Mouse (Mus musculus): Measurements from ENCODE around the gene Thoc6. TPM values are rescaled to one million over a fixed set of nuclear protein-coding genes. Genes with fewer than 3 reads are reported as not detected.

Gene Thoc6
- total RNA-seq (2021): 1 to 10 TPM; 6.3 to 8.8 TPM
- long read RNA-seq, experiment 1, partial matches to known transcripts: 0 of 5 reads
- long read RNA-seq, experiment 1, other reads (novel, unspliced or antisense): 0 of 5 reads
- long read RNA-seq, experiment 2, transcript Thoc6-201 (13 exons, 1,504 nt): major isoform, 5 of 11 reads
- long read RNA-seq, experiment 2, partial matches to known transcripts: 0 of 11 reads
- long read RNA-seq, experiment 2, other reads (novel, unspliced or antisense): 1 of 11 reads

DNA sequence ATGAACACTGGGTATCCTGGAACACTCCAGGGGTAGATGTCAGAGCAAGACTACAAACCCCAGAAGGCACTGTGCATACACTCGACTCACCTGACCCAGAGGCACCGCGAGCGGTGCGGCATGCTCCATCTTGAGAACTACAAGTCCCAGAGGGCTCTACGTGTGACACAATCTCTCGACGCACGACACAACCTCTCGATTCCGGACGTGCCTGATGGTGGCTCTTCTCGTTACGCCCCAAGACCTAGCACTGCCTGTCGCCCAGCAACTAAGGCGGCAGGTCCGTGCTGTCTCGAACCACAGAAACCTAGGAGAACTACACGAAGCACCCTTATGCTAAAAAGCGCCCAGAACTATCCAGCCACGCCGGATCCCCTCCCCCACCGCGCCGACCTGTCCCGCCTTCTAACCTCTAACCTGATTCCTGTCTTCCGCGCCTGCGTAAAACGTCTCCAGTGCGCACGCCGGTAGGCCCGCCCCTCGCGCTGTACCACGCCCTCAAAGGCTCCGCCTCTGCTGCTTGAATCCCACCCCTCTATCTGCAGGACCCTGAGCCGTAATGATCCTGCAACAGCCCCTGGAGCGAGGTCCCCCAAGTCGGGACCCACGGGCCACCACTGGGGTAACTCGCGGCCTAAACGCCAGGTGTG is at the start of gene Thoc6, which contains the start of gene Hcfc1r1:
TSS of gene Thoc6 (minus strand) at position 459 of the 650 bp plus-strand sequence.
TSS of gene Hcfc1r1 (plus strand) at position 173 of the 650 bp plus-strand sequence.
- no peak for TF ChIP-seq CTCF (IDR thresholded peaks at IDR 0.05)
- intact Hi-C loops (cut with DNase I): loop anchor here (5.0 kb wide), 1 partner anchor 121 kb away; no protein-coding TSS in a partner anchor
- peak within 1 kb of the TSS; percentile 93 for H3K27ac ChIP-seq
- H3K4me3 ChIP-seq: peak within 1 kb of the TSS; percentile 78
- peak; percentile 94 for DNase-seq

DNA sequence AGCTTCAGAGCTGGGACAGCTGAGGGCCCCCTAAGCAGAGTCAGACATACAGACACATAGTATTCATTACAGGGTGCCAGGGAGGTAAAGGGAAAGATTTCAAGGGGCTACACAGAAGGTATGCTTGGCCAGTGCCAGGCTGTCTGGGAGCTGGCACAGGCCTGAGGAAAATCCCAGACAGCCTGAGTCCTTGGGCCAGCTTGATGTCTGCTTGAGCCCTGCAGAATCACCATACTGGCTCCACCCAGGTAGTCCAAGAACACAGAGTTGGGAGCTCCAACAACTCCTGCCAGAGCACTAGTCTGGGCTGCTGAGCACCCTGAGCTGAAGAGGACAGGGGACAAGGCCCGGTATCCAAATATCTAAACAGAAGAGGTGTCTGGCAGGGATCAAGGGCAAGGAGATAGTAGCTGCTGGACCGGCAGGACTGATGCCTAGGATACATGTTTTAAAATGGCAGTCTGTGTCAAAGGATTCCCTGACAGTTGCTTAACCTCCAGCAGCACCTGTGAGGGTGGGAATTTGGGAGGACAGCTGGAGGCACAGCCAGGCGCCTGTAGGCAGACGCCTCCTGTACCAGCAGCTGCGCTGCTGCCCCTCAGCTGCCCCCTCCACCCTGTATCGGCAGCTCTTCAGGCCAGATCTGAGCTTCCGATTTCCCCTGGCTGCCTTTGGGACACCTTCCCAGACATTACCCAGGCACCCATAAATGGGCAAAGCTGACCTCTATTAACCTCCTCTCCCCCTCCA is 48.9 kb upstream of the Thoc6 start, which contains the start of gene 1520401A03Rik:
TSS of gene 1520401A03Rik (minus strand) at position 408 of the 750 bp plus-strand sequence.
- DNase-seq: no peak
- no peak within 1 kb of the TSS for H3K27ac ChIP-seq
- TF ChIP-seq CTCF (IDR thresholded peaks at IDR 0.05): no peak
- no peak within 1 kb of the TSS for H3K4me3 ChIP-seq
- intact Hi-C loops (cut with DNase I): loop anchor here (10.0 kb wide), 1 partner anchor 528 kb away; the partner anchor contains the start of gene Zfp40

GRCm38 (mm10) chr17:23721886-23722285 is 48.2 kb upstream of the Thoc6 start:
- no peak for DNase-seq
- Histone ChIP-seq H3K27ac (no peak overlapping the region), H3K4me3 (no peak overlapping the region)
- intact Hi-C loops (cut with DNase I): loop anchor here (10.0 kb wide), 1 partner anchor 527 kb away; the partner anchor contains the start of gene Zfp40
- no peak for TF ChIP-seq CTCF (IDR thresholded peaks at IDR 0.05)

DNA sequence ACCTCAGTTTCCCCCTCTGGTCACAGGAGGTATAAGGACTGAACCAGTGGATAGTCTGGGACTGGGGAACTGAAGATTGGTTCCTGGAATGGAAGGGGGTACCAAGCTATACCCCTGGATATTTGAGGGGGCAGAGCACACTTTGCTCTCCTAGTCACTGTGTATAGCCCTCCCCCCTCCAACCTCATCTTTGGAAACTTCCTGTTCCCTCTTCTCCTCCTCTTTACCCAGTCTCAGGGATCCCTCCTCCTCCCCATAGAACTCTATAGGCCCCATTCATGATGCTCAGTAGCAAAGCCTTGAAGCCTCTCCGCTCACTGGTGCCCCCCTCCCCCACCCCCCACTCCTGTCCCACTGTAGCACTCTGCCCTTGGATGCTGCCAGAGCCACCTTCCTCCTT is 45.8 kb upstream of the Thoc6 start:
- intact Hi-C loops (cut with DNase I): no loop called here
- Histone ChIP-seq H3K4me3 (no peak overlapping the region), H3K27ac (no peak overlapping the region)
- no peak for DNase-seq
- TF ChIP-seq CTCF (IDR thresholded peaks at IDR 0.05): no peak

DNA sequence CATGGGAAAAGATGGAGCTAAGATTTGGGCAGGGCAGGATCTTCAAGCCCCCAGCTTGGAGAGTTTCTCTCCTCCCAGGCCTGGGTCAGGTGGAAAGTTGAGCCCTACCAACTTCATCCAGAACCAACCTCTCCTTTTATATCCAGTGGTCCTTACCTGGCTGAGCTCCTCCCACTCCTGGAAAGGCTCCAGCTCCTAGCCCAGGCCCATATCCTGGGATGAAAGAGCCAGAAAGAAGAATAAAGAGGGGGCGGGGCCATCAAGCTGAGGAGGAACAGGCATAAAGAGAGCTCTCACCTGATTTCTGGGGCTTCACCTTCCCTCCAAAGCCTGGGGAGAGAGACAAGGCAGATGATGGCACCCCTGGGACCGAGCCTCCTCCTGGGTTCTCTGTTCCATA is 43.3 kb upstream of the Thoc6 start:
- no peak overlapping the region for H3K4me3 ChIP-seq
- no peak for TF ChIP-seq CTCF (IDR thresholded peaks at IDR 0.05)
- intact Hi-C loops (cut with DNase I): no loop called here
- no peak for DNase-seq
- no peak overlapping the region for H3K27ac ChIP-seq

- Histone ChIP-seq H3K27ac (no peak overlapping the region), H3K4me3 (no peak overlapping the region)
- DNase-seq: peak; percentile 83
- TF ChIP-seq CTCF (IDR thresholded peaks at IDR 0.05): peak; percentile 96
- intact Hi-C loops (cut with DNase I): loop anchor here (2.0 kb wide), 1 partner anchor 45 kb away; the partner anchor contains the start of gene Bicdl2
Measured at GRCm38 (mm10) chr17:23706212-23706611, 32.5 kb upstream of the Thoc6 start.

- Histone ChIP-seq H3K27ac (no peak overlapping the region), H3K4me3 (no peak overlapping the region)
- DNase-seq: no peak
- TF ChIP-seq CTCF (IDR thresholded peaks at IDR 0.05): no peak
- intact Hi-C loops (cut with DNase I): loop anchor here (2.0 kb wide), 1 partner anchor 45 kb away; the partner anchor contains the start of gene Bicdl2
Measured at GRCm38 (mm10) chr17:23705525-23706104, 31.9 kb upstream of the Thoc6 start.

DNA sequence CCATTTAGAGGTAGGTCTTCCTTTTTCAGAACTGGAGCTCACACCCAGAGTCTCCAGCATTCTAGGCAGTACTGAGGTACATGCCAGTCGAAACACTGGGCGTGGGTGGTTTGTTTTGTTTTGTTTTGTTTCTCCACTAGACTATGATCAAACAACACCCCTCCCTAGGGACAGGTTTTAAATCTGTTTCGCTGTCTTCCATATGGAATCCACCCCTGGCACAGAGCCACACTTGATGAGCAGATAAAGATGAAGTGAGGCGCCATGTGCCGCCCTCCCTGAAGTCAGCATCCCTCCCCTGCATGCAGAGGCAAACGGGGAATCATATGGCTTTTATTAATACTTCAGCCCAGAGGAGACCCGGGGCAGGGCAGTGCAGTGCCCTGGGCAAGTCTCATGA is 31.1 kb upstream of the Thoc6 start:
- no peak for TF ChIP-seq CTCF (IDR thresholded peaks at IDR 0.05)
- intact Hi-C loops (cut with DNase I): no loop called here
- no peak for DNase-seq
- Histone ChIP-seq H3K27ac (no peak overlapping the region), H3K4me3 (no peak overlapping the region)

- intact Hi-C loops (cut with DNase I): loop anchor here (2.0 kb wide), 1 partner anchor 26 kb away; the partner anchor contains the start of gene Tnfrsf12a
- no peak for TF ChIP-seq CTCF (IDR thresholded peaks at IDR 0.05)
- Histone ChIP-seq H3K4me3 (no peak overlapping the region), H3K27ac (no peak overlapping the region)
- no peak for DNase-seq
Measured at GRCm38 (mm10) chr17:23703301-23703700, 29.6 kb upstream of the Thoc6 start.

DNA sequence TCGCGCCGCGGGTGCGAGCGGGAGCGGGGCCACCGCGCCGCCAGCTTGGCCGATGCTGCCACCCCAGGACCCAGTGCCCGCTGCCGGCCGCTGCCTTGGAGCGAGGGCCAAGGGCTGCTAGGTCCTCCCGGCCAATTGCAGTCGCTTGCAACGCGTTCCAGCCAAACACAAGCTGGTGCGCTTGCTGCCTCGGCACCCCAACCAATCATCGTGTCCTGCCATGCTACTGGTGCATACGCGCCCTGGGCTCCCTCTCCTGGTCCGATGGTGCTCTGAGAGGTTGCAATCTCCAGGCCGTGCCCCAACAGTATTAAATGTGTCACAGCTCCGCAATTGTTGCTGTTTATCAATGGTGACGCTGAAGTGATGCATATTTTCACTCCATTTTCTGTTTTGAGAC is 26.4 kb upstream of the Thoc6 start:
- intact Hi-C loops (cut with DNase I): no loop called here

GRCm38 (mm10) chr17:23699131-23700077 is 25.7 kb upstream of the Thoc6 start:
- peak overlapping the region; percentile 91 for H3K4me3 ChIP-seq
- intact Hi-C loops (cut with DNase I): no loop called here
- DNase-seq: peak; percentile 80
- peak overlapping the region; percentile 87 for H3K27ac ChIP-seq
- peak; percentile 20; the same call in 1 of the 2 replicates for TF ChIP-seq CTCF (IDR thresholded peaks at IDR 0.05)

More for the DNA sequence above, 26.4 kb upstream of the Thoc6 start:
- Histone ChIP-seq H3K27ac (peak overlapping the region; percentile 87), H3K4me3 (peak overlapping the region; percentile 91)
- peak; percentile 87 for TF ChIP-seq CTCF (IDR thresholded peaks at IDR 0.05)
- peak; percentile 96 for DNase-seq
